Mouse (Mus musculus) left cerebral cortex, adult 9 months (tissue): Measurements from ENCODE around the gene Sertad4.
A peak's percentile ranks its signal among the peaks of the same experiment; 100 is the strongest.

ENCODE experiments used
- DNase-seq, 2 experiments: peaks; one replicate each; pipeline ENCODE4 v3.0.0; 2022; ENCODE audit warnings: low spot score in 2 of 2

The Sertad4 gene

GRCm38 (mm10) chr1:192851640-192852039 lies 3.9 kb downstream of the Sertad4 start:
- no peak for DNase-seq

- no peak for DNase-seq
These were observed 4.4 kb downstream of the Sertad4 start for GRCm38 (mm10) chr1:192851126-192851525.

GRCm38 (mm10) chr1:192849616-192850015 lies 5.9 kb downstream of the Sertad4 start:
- DNase-seq, result no peak

GRCm38 (mm10) chr1:192847254-192847653 lies 8.3 kb downstream of the Sertad4 start:
- DNase-seq, result no peak

- DNase-seq, result no peak
These were observed 14.3 kb downstream of the Sertad4 start for GRCm38 (mm10) chr1:192841094-192841813.

- no peak for DNase-seq
These were observed 14.9 kb downstream of the Sertad4 start for GRCm38 (mm10) chr1:192840655-192841054.

GRCm38 (mm10) chr1:192835211-192835681 lies 20.3 kb downstream of the Sertad4 start:
- peak in 1 of 2 experiments; percentile 34 for DNase-seq

- DNase-seq, result peak in 1 of 2 experiments; percentile 67
These were observed 21.0 kb downstream of the Sertad4 start for GRCm38 (mm10) chr1:192834361-192835210.

GRCm38 (mm10) chr1:192833586-192833985 lies 22.0 kb downstream of the Sertad4 start:
- DNase-seq, result no peak

GRCm38 (mm10) chr1:192833097-192833496 lies 22.5 kb downstream of the Sertad4 start:
- no peak for DNase-seq

GRCm38 (mm10) chr1:192832338-192832737 lies 23.2 kb downstream of the Sertad4 start:
- DNase-seq, result no peak

- DNase-seq, result no peak
These were observed 25.1 kb downstream of the Sertad4 start for GRCm38 (mm10) chr1:192830444-192830843.

GRCm38 (mm10) chr1:192828928-192829327 lies 26.6 kb downstream of the Sertad4 start:
- peak; percentile 28 to 46 for DNase-seq

- DNase-seq, result no peak
These were observed 27.6 kb downstream of the Sertad4 start for GRCm38 (mm10) chr1:192827955-192828354.

GRCm38 (mm10) chr1:192825746-192826145 lies 29.8 kb downstream of the Sertad4 start:
- peak in 1 of 2 experiments; percentile 16 for DNase-seq

GRCm38 (mm10) chr1:192822652-192823525 lies 32.7 kb downstream of the Sertad4 start:
- DNase-seq, result no peak

- no peak for DNase-seq
These were observed 33.3 kb downstream of the Sertad4 start for GRCm38 (mm10) chr1:192822309-192822651.

GRCm38 (mm10) chr1:192818334-192818733 lies 37.2 kb downstream of the Sertad4 start:
- DNase-seq, result no peak

- DNase-seq, result no peak
These were observed 39.8 kb downstream of the Sertad4 start for GRCm38 (mm10) chr1:192815789-192816188.

- no peak for DNase-seq
These were observed 40.9 kb downstream of the Sertad4 start for GRCm38 (mm10) chr1:192814700-192815099.

GRCm38 (mm10) chr1:192812758-192813157 lies 42.8 kb downstream of the Sertad4 start:
- no peak for DNase-seq

GRCm38 (mm10) chr1:192812290-192812689 lies 43.3 kb downstream of the Sertad4 start:
- no peak for DNase-seq
